Mouse (Mus musculus) small intestine, adult 2 months (tissue): ENCODE measurements at regions not wholly inside any gene's neighbourhood (a gene's known extent, or its start where the extent isn't known, plus 50 kb on each side); places are given as distances from the start of the nearest gene placed in this dataset.

Experiments used
- CTCF ChIP-seq: fragments of 200-500 bp; IDR thresholded peaks from 2 replicates; pipeline ENCODE4 v1.5.1; 2012; ENCODE audit warnings: low read depth, mild to moderate bottlenecking, control low read depth, inconsistent platforms, low read length, moderate library complexity, mixed read lengths; ENCODE audit not compliant: insufficient replicate concordance, insufficient read length; ENCODE audit errors: extremely low read depth
- POLR2A ChIP-seq: fragments of 200-500 bp; IDR thresholded peaks from 2 replicates; pipeline ENCODE4 v1.6.1; 2012; ENCODE audit warnings: low read depth, mild to moderate bottlenecking, control low read depth, inconsistent platforms, low read length, moderate library complexity

- TF ChIP-seq CTCF (no peak), POLR2A (no peak)
Measured at GRCm38 (mm10) chr15:31989093-31989492, 188.0 kb upstream of the Tas2r119 start.
